Mouse (Mus musculus) forebrain, embryonic 12.5 days (tissue): ENCODE measurements at regions not wholly inside any gene's neighbourhood (a gene's known extent, or its start where the extent isn't known, plus 50 kb on each side); places are given as distances from the start of the nearest gene placed in this dataset.

Source experiments
- ATAC-seq: fragments of 200-750 bp; cut with Nextera tagmentation; 2 replicates; pipeline ENCODE4 v1.8.0; 2017; ENCODE audit warnings: moderate TSS enrichment; ENCODE audit not compliant: low FRiP score
- H3K27ac ChIP-seq: fragments of 300-500 bp; sonication (generic); 2 replicates; pipeline ENCODE4 v1.5.1; 2016; ENCODE audit warnings: mild to moderate bottlenecking
- H3K27me3 ChIP-seq: fragments of 300-500 bp; sonication (generic); 2 replicates; pipeline ENCODE4 v1.6.1; 2016; ENCODE audit warnings: mild to moderate bottlenecking
- H3K36me3 ChIP-seq: fragments of 300-500 bp; sonication (generic); replicated peaks from 2 replicates; pipeline ENCODE4 v1.6.1; 2016; ENCODE audit warnings: mild to moderate bottlenecking
- H3K4me1 ChIP-seq: fragments of 300-500 bp; sonication (generic); 2 replicates; pipeline ENCODE4 v1.6.1; 2016
- H3K4me2 ChIP-seq: fragments of 300-500 bp; sonication (generic); 2 replicates; pipeline ENCODE4 v1.6.1; 2016; ENCODE audit warnings: mild to moderate bottlenecking, moderate library complexity
- H3K4me3 ChIP-seq: fragments of 300-500 bp; sonication (generic); replicated peaks from 2 replicates; pipeline ENCODE4 v1.5.1; 2016; ENCODE audit warnings: mild to moderate bottlenecking
- H3K9ac ChIP-seq: fragments of 300-500 bp; sonication (generic); 2 replicates; pipeline ENCODE4 v1.6.1; 2016; ENCODE audit warnings: mild to moderate bottlenecking
- H3K9me3 ChIP-seq: fragments of 300-500 bp; sonication (generic); 2 replicates; pipeline ENCODE4 v1.6.1; 2016
- WGBS: fragments of 180-500 bp; shearing (Covaris S2); methylation state at CpG from one replicate; pipeline ENCODE4 v1.1.7; 2016; 5-methylcytosine and 5-hydroxymethylcytosine counted together

DNA sequence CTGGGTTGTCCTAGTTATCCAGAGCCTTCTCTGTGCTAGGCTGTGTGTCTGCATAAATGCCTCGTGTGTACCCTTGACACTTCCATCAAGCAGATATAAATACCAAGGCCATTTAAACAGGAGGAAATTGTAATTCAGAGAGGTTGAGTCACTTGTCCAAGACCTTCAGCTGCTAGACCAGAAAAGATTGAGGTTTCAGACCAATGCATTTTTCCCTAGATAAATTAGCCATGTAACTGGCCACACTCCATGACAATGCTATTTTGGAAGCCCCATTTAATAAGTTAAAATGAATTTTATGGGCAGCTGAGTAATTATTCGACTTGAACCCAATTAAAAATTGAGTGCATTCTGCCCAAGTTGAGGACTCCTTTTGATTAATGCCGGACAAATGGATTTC is 509.6 kb downstream of the 1810013L24Rik start:
- no peak overlapping the region for H3K4me2 ChIP-seq
- H3K27ac ChIP-seq = no peak overlapping the region
- no peak overlapping the region for H3K9ac ChIP-seq
- H3K27me3 ChIP-seq = no peaks in the 10 kb centered on the region
- no peaks in the 10 kb centered on the region for H3K9me3 ChIP-seq
- ATAC-seq = no peak
- H3K4me1 ChIP-seq = no peaks in the 10 kb centered on the region
- no peaks in the 10 kb centered on the region for H3K36me3 ChIP-seq
- WGBS = 68% methylated on average over 3 of the region's 3 CpGs
- H3K4me3 ChIP-seq = no peak overlapping the region

DNA sequence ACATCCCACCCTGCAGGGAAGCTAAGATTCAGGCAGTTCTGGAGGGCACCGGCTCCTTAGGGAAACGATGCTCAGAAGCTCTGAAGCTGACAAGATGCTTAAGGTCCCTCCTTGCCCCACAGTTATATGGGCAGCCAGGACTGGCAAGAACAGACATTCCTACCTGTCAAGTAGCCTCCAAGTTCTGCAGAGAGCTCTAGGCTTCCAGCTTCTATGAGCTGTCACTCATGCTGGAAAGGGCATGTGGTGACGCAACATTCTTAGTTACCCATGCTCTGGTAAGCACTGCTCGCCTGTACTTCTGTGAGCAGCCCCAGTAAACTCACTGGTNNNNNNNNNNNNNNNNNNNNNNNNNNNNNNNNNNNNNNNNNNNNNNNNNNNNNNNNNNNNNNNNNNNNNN is 511.3 kb downstream of the 1810013L24Rik start:
- Histone ChIP-seq H3K4me1 (no peaks in the 10 kb centered on the region), H3K4me3 (no peak overlapping the region), H3K27me3 (no peaks in the 10 kb centered on the region), H3K9me3 (no peaks in the 10 kb centered on the region), H3K36me3 (no peaks in the 10 kb centered on the region), H3K4me2 (no peak overlapping the region), H3K27ac (no peak overlapping the region), H3K9ac (no peak overlapping the region)
- 89% methylated on average over 4 of the region's 4 CpGs for WGBS
- ATAC-seq = no peak

DNA sequence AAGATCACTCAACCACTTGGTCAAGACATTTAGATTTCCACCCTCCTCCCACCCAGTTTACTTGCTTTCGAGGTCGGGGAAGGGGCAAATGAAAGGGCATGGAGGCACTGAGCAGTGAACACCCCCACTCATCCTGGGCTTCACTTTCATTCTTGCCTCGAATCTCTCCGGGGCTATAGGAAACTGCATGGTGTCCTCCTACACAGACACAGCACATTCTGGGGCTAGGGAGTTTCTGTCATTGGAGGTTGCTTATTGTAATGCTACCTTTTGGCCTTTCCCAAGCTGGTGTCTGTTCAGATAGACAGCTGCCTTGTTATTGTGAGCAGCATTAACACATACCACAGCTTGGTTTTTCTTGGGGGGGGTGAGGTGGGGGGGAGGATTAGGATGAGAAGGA is 523.9 kb downstream of the 1810013L24Rik start:
- Histone ChIP-seq H3K9me3 (no peaks in the 10 kb centered on the region), H3K4me2 (no peak overlapping the region), H3K4me3 (no peak overlapping the region), H3K4me1 (peaks cover 3% of the 10 kb centered on the region; the same call in 1 of the 2 replicates), H3K27me3 (no peaks in the 10 kb centered on the region), H3K36me3 (no peaks in the 10 kb centered on the region), H3K9ac (no peak overlapping the region), H3K27ac (no peak overlapping the region)
- WGBS = 87% methylated on average over 4 of the region's 4 CpGs
- ATAC-seq = no peak

DNA sequence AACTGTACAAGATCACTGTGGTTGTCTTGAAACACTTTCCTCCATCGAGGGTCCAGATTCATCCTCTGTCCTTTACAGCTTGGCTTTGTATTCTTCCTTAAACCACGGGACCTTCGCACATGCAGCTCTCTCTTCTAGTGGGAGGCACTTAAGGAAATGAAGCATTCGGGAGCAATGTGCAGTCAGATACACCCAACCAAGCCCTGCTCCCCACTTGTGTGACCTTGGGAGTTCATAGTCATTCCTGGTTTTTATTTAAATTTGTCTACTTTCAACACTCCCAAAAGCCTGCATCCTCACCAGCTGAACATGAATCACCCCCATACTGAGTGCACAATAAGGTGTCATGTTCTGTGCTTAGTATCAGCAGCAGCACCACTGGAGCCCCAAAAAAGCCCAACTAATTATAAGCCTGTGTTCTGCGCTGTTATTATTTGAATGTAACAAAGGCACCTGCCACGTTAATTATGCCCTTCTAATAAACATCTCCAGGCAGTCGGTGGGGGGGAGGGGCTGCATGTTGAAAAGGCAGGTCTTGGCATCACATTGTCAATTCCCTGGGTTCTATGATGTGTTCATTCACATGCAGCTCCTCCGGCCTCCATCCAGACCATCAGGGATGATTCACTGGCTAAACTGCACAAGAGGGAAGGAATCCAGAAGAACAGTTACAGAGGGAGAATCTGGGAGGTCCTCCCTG is 524.6 kb downstream of the 1810013L24Rik start:
- H3K27ac ChIP-seq = no peak overlapping the region
- H3K4me2 ChIP-seq = no peak overlapping the region
- 64% methylated on average over 8 of the region's 8 CpGs for WGBS
- H3K9me3 ChIP-seq = no peaks in the 10 kb centered on the region
- no peak overlapping the region for H3K9ac ChIP-seq
- no peak overlapping the region for H3K4me3 ChIP-seq
- no peaks in the 10 kb centered on the region for H3K27me3 ChIP-seq
- no peak for ATAC-seq
- no peaks in the 10 kb centered on the region for H3K36me3 ChIP-seq
- peaks cover 3% of the 10 kb centered on the region; the same call in 1 of the 2 replicates for H3K4me1 ChIP-seq

DNA sequence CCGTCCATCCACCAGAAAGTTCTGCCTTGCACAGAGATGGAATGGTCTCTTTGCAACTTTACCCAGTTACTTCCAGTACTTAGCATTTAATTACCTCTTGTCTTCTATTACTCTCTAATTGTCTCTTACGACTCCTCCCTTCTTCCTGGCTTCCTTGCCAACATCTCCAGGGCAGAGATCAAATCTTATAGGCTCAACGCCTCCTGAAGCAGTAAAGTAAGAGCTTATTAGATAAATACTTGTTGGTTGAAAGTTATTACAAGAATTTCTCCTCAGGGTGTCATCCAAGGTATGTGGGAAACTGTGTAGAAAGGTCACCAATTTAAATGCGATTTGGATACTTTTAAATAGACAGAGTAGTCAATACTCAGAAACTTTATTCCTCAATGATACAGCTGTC is 528.8 kb downstream of the 1810013L24Rik start:
- 87% methylated on average over 4 of the region's 4 CpGs for WGBS
- no peaks in the 10 kb centered on the region for H3K36me3 ChIP-seq
- H3K27me3 ChIP-seq = no peaks in the 10 kb centered on the region
- no peaks in the 10 kb centered on the region for H3K9me3 ChIP-seq
- H3K4me2 ChIP-seq = no peak overlapping the region
- ATAC-seq = no peak
- no peaks in the 10 kb centered on the region for H3K4me1 ChIP-seq
- H3K27ac ChIP-seq = no peak overlapping the region
- H3K4me3 ChIP-seq = no peak overlapping the region
- no peak overlapping the region for H3K9ac ChIP-seq

DNA sequence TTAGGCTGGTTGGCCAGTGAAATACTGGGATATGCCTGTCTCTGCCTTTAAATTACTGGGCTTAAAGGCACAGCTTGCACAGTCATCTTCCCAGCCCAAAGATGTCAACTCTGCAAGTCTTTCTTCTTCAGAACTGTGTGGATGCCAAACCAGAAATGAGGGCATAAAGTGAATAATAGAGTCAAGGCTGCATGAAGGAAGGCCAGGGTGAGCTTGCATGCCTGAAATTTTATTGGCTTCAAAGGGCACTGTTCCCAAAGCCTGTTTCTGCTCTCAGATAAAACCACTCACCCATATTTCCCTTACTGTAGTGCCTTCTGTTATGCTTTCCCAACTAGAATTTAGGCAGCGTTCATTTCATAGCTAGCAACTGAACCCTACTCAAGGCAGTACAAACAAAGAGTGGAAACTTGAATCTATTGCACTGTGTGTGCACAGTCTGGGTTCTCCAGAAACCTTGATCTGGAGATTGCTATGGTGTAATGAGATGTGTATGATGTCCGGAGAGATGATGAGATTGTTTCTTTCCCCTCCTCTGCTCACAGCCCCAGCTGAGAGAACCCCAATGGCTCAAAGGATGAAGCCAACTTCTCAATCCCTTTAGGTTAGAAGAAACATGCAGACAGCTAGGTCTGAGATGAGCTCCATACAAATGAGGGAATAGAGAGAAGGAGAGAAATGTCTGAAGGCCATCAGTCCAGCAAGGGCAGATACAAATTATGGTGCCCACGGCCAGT is 529.7 kb downstream of the 1810013L24Rik start:
- Histone ChIP-seq H3K9ac (no peak overlapping the region), H3K36me3 (no peaks in the 10 kb centered on the region), H3K9me3 (no peaks in the 10 kb centered on the region), H3K27me3 (no peaks in the 10 kb centered on the region), H3K4me1 (no peaks in the 10 kb centered on the region), H3K27ac (no peak overlapping the region), H3K4me2 (no peak overlapping the region), H3K4me3 (no peak overlapping the region)
- 92% methylated on average over 3 of the region's 3 CpGs for WGBS
- ATAC-seq = no peak

DNA sequence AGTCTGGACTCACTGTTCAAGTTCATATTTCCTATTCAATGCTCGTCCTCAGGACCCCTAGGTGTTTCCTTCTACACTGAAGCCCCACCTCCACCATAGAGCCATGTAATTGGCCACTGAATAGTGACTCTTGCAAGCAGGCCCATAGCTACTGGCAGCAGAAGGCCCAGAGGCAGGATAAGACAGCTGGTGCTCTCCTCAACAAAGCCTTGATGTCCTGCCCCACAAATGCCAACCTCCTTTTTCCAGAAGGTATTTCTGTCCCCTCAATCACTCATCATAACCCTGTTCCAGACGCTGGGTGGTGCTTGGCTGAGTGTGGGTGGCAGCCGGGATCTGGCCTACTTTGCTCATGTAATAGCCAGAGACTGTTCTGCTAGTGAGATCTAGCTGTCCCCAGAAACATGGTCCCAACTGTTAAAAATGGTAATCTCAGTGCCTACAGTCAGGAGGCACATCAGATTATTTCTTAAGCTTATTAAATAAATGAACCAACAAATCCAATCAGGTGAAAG is 530.9 kb downstream of the 1810013L24Rik start:
- Histone ChIP-seq H3K9me3 (no peaks in the 10 kb centered on the region), H3K4me3 (no peak overlapping the region)
- ATAC-seq = no peak

DNA sequence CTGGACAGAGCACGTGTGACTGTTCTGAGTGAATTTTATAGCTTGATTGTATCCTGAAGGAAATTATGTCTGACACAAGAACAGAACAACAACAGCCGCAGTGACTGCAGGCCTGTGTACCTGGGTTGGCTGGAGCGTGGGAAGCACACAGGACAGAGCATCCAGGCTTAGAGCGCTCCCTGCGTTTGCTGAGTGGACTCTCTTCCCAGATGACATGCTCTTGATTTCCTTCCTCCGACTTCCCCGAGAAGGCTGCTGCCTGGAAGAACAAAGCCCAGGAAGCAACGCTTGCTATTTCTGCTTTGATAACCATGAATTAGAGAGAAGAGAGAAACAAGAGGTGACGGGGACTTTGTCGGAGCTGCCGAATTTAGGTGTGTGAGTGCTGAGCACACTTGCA is 532.2 kb downstream of the 1810013L24Rik start:
- ATAC-seq = no peak
- no peak overlapping the region for H3K4me2 ChIP-seq
- H3K9me3 ChIP-seq = no peaks in the 10 kb centered on the region
- H3K27me3 ChIP-seq = no peaks in the 10 kb centered on the region
- no peaks in the 10 kb centered on the region for H3K36me3 ChIP-seq
- no peaks in the 10 kb centered on the region for H3K4me1 ChIP-seq
- H3K4me3 ChIP-seq = no peak overlapping the region
- no peak overlapping the region for H3K9ac ChIP-seq
- 61% methylated on average over 11 of the region's 11 CpGs for WGBS
- H3K27ac ChIP-seq = no peak overlapping the region

More for the DNA sequence above, 530.9 kb downstream of the 1810013L24Rik start:
- 74% methylated on average over 3 of the region's 3 CpGs for WGBS
- H3K4me1 ChIP-seq = no peaks in the 10 kb centered on the region
- H3K27ac ChIP-seq = no peak overlapping the region
- no peaks in the 10 kb centered on the region for H3K27me3 ChIP-seq
- H3K4me2 ChIP-seq = no peak overlapping the region
- no peaks in the 10 kb centered on the region for H3K36me3 ChIP-seq
- H3K9ac ChIP-seq = no peak overlapping the region

DNA sequence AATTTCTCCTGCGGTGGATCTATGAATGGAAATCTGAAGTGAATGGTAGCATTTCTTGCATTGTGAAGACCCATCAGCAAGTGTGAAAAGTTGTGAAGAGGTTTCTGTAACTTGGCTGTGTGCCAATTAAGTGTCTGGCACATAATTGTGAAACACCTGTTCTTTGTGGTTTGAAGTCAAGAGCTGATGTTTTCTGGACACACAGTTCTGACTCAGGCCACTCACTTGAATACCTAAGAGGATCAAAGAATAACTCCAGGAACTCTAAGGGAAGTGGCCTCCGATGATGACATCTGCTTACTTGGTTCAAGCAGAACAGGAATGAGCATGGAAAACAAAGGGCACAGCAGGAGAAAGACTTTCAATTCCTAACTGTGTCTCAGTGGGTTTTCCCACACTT is 534.2 kb downstream of the 1810013L24Rik start:
- WGBS = 51% methylated on average over 2 of the region's 2 CpGs
- no peak overlapping the region for H3K27ac ChIP-seq
- H3K36me3 ChIP-seq = no peaks in the 10 kb centered on the region
- H3K4me1 ChIP-seq = no peaks in the 10 kb centered on the region
- no peaks in the 10 kb centered on the region for H3K9me3 ChIP-seq
- no peak overlapping the region for H3K9ac ChIP-seq
- H3K4me3 ChIP-seq = no peak overlapping the region
- no peak for ATAC-seq
- no peak overlapping the region for H3K4me2 ChIP-seq
- H3K27me3 ChIP-seq = no peaks in the 10 kb centered on the region

DNA sequence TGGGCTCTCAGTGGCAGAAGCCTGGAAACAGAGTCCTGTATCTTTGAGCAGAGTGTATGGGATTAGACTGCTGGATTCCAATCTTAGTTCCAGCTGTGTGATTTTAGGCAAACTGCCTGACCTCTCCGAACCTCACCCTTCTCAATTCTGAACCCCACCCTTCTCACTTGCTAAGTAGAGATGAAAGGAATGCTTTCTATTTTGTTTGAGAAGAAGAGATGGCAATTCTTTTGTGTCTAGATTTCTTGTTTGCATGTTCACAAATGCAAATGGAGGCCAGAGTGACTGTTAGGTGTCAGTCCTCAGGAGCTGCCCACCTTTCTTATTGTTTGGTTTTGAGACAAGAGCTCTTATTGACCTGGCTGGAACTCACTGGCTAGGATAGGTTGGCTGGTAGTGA is 561.1 kb downstream of the 1810013L24Rik start:
- no peak overlapping the region for H3K4me2 ChIP-seq
- H3K4me3 ChIP-seq = no peak overlapping the region
- no peak overlapping the region for H3K27ac ChIP-seq
- no peaks in the 10 kb centered on the region for H3K27me3 ChIP-seq
- no peaks in the 10 kb centered on the region for H3K36me3 ChIP-seq
- 0 out of 2 replicates have a peak, but pooled peaks cover 3% of the 10 kb centered on the region for H3K4me1 ChIP-seq
- H3K9me3 ChIP-seq = no peaks in the 10 kb centered on the region
- 42% methylated on average over 1 of the region's 1 CpGs for WGBS
- ATAC-seq = no peak
- H3K9ac ChIP-seq = no peak overlapping the region

DNA sequence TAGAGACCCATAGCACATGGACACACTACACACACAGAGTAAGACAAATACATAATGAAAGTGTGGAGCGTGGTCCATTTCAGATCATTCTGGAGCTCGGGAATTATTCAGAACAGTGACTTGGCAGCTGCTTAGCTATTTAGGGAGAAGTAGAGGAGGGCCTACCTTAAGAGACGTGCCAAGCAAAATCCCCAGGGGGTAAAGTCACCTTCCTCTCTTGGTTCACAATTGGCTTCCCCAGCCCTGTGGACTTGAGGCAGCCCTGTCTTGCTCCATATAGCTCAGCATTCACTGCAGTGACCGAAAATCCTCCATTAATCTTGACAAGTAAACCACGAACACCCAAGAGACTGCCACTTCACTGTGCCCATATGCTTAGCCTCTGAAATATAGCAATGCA is 574.8 kb downstream of the 1810013L24Rik start:
- Histone ChIP-seq H3K4me1 (no peaks in the 10 kb centered on the region), H3K27ac (no peak overlapping the region), H3K9ac (no peak overlapping the region), H3K4me3 (no peak overlapping the region), H3K9me3 (no peaks in the 10 kb centered on the region), H3K27me3 (no peaks in the 10 kb centered on the region), H3K36me3 (no peaks in the 10 kb centered on the region), H3K4me2 (no peak overlapping the region)
- no peak for ATAC-seq
- WGBS = 89% methylated on average over 5 of the region's 5 CpGs

DNA sequence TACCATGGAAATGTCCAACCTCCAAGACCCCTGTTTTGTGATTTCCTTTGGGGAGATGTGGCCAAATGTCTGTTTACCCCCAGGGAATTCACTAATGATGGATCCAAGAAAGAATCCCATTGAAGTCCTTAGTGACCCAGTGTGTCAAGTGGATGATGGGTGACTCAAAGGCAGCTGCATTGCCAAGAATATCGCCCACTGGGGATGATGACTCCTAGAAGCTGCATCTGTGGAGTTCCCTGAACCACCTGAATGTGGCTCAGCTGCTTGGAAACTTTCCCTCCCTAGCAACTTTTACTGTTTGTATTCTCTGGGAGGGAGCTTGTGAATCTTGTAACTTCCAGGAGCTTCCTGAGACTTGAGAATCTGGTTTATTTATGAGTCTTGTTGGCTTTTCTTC is 578.3 kb downstream of the 1810013L24Rik start:
- 58% methylated on average over 1 of the region's 1 CpGs for WGBS
- H3K4me3 ChIP-seq = no peak overlapping the region
- no peak overlapping the region for H3K4me2 ChIP-seq
- H3K9me3 ChIP-seq = no peaks in the 10 kb centered on the region
- ATAC-seq = no peak
- no peak overlapping the region for H3K9ac ChIP-seq
- no peaks in the 10 kb centered on the region for H3K27me3 ChIP-seq
- no peak overlapping the region for H3K27ac ChIP-seq
- no peaks in the 10 kb centered on the region for H3K36me3 ChIP-seq
- no peaks in the 10 kb centered on the region for H3K4me1 ChIP-seq

DNA sequence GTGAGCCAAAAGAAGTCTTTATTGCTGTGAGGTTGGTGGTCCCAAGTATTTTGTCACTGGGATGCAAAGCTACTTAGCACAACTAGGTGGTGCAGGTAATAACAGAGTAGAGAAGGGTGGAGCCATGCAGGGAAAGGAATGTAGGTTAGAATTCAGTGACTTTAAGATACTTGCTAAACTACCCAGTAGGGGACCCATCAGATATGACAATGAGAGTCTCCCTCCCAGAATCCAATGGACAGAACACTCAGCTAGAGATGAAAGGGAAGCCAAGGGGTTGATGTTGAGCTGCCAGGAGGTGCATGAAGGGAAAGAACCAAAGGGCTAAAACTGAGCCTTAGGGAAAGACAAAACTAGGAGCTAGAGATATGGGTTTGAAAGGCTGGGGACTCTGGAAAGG is 564.9 kb downstream of the Grin2a start:
- no peak for ATAC-seq
- no peaks in the 10 kb centered on the region for H3K27me3 ChIP-seq

More for the DNA sequence above, 564.9 kb downstream of the Grin2a start:
- H3K9me3 ChIP-seq = peaks cover 4% of the 10 kb centered on the region; the same call in 1 of the 2 replicates
- H3K27ac ChIP-seq = no peak overlapping the region
- no peak overlapping the region for H3K4me2 ChIP-seq
- H3K4me1 ChIP-seq = no peaks in the 10 kb centered on the region
- H3K9ac ChIP-seq = no peak overlapping the region
- H3K4me3 ChIP-seq = no peak overlapping the region
- H3K36me3 ChIP-seq = no peaks in the 10 kb centered on the region
